Mouse (Mus musculus) thymus, adult 2 months (tissue): ENCODE measurements around the gene Adamts4.

Experiments
- CTCF ChIP-seq: fragments of 200-500 bp; IDR thresholded peaks from 2 replicates; pipeline ENCODE4 v1.5.1; 2012; ENCODE audit warnings: mild to moderate bottlenecking, control low read depth, low read length, moderate library complexity, borderline replicate concordance; ENCODE audit not compliant: control insufficient read depth, poor library complexity, insufficient read depth; ENCODE audit errors: extremely low read depth
- POLR2A ChIP-seq: fragments of 200-500 bp; IDR thresholded peaks from 2 replicates; pipeline ENCODE4 v1.6.1; 2012; ENCODE audit warnings: mild to moderate bottlenecking, low read length, control low read depth, moderate library complexity; ENCODE audit not compliant: control insufficient read depth, poor library complexity, insufficient read depth; ENCODE audit errors: extremely low read depth

- TF ChIP-seq POLR2A (no peak), CTCF (no peak)
Observed at GRCm38 (mm10) chr1:171286517-171286916, 36.3 kb downstream of the Adamts4 start.
